Mouse (Mus musculus) layer of hippocampus, postnatal 10 days (tissue): ENCODE measurements around the gene Gfi1b. TPM values are rescaled to one million over a fixed set of nuclear protein-coding genes. Genes with fewer than 3 reads are reported as not detected.

Source experiments
- DNase-seq, 2 experiments: peaks; one replicate each; pipeline ENCODE4 v3.0.0; 2021; ENCODE audit warnings: low spot score in 2 of 2
- total RNA-seq, 2 experiments: library from RNA; stranded (reverse); gene quantifications; 2 replicates each; pipeline ENCODE4 v1.2.3; 2021

Gfi1b gene
- total RNA-seq, 2 experiments from 2014 or later: not detected

DNA sequence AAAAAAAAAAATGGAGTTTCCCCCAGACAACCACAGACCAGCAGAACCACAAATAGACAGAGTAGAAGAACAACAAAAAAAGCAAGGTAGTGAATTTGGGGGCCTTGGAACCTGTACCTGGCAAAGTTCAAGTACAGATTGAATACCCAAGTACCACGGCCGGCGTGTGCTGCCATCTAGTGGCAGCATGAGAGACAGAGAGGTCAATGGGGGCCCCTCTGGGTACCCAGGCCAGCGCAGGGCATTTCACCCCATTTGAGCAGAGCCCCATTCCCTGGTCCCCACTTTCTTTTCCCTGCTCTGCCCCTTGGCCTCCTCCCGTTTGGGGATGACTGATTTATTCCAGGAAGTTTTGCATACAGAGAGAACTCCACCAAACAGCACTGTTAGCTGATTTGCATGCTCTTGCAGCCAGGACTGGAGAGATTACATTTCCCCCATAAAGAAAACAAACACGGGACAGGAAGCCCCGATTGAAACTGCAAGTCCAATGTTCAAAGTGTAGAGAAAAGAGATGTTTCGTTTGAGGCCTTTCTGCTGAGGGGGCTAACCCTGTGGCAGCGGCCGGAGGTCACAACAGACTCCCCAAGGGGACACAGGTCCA, 841 bp upstream of the Gfi1b start:
- peak; percentile 20 to 31 for DNase-seq

- no peak for DNase-seq
Measured at GRCm38 (mm10) chr2:28621111-28621510, 671 bp downstream of the Gfi1b start.

GRCm38 (mm10) chr2:28620522-28620921, 1.3 kb downstream of the Gfi1b start:
- no peak for DNase-seq

GRCm38 (mm10) chr2:28619369-28619768, 2.4 kb downstream of the Gfi1b start:
- no peak for DNase-seq

DNA sequence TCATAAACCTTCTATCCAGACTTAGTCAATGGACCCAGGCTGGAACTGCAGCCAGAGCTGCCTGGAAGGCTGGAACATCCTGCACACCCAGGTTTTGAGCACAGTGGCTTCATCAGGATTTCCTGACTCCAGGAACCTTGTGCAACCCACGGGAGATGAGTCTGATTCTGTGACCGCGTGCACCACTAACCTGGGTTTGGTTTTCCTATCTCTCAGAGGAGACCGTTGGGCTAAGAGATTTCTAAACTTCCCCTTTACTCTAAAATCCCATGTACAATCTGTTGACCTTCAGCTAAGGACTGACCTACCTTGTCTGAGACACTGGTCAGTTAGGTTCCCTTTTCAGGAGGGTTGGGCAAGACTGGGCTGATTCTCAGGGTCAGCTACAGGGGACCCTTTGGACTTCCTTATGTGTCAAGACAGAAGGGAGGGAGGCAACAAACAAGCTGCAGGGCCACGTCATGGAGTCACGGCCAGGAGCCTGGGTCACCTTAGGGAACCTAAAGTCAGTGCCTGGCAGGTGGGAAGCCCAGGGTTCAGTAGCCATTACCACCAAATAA, 2.9 kb downstream of the Gfi1b start:
- no peak for DNase-seq

DNA sequence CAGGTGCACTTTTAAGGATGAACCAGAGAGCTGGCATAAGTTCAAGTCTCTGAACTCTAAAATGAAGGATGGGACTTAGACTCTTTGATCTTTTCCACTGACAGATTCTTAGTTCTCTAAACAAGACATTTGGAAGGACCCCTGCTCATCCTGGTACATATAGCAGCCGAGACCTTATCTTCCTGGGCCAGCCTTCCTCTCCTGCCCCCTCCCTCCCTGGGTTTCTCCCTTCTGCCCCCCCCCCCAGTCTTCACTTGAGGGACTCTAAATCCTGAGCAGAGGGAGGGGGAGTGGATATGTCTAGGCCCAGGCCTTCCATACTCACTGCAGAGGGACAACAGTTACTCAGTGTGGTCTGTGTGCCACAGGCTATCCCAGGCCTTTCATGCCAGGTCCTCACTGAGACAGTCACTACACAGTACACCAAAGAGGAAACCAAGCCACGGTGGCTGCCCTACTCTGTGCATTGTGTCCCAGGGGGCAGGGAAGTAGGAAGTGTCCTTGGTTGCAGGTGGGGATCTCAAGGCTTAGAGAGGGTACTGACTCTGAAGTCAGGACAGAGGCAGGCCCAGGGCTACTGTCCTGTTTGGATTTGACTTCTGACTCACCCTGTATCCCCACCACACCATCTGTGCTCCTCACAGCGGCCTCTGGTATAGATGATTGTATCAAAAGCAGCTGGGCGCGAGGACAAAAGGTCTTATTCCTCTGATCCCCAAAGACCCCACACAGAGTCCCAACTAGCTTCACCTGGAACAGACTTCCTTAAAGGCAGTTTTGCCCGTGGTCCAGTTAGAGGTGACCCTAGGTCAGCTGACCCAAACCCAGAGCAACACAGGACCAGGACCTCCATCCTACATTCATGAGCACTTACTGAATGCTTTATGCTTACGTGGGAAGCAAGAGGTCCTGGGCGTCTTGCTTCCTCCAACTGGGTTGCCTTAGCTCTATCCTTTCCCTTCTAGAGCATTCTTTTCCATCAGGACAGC, 4.0 kb downstream of the Gfi1b start:
- DNase-seq: no peak

DNA sequence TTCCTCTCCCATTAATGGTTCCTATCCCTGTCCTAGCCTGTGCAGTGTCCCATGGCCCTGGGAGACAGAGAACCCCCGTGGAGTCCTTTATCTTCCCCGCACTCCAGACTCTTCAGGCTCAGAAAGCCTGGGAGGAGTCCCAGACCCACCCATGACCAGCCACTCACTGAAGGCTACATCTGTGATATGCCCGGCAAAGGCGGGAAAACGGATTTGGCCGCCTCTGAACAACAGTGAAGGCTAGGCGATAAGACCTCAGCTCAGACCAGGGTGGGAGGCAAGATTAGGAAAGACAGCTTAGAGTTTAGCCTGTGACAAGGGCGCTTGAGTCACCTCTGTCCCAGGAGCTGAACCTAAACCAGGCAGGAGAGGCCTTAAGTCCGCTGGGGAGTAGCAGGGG, 4.9 kb downstream of the Gfi1b start:
- DNase-seq: no peak

DNA sequence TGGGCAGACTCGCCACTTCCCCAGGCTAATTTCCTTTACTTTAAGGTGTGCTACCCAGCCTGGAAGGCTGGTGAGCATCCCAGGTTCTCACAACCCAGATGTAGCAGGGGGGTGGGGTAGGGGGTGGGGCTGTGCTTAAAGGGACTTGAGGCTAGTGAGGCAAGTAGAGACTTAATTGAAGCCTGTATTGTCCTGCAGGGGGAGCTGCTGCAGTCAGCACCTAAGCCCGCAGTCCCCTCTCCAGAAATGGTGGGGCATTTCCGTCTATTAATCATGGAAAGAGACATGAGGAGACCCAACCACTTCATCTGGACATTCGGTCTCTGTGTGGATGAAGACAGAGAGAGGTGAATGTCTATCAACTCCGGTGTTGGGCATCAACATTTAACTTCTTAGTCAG, 5.4 kb downstream of the Gfi1b start:
- DNase-seq: no peak

DNA sequence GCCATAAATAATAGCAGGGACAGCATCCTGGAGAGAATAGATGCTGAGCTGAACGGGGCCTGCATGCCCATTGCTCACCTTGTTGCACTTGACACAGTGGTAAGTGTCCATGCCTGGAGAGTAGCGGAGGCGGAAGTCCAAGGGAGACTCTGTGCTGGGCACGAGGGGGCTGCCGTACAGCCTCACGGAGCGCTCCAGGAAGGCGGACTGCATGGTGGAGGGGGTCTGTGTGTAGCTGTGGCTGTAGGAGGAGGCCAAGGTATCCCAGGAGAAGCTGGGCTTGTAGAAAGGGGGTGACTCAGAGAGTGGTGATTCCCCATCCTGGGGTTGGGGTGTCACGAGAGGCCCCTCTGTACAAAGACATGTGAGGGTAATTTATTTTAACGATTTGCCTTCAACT, 8.2 kb downstream of the Gfi1b start:
- no peak for DNase-seq

DNA sequence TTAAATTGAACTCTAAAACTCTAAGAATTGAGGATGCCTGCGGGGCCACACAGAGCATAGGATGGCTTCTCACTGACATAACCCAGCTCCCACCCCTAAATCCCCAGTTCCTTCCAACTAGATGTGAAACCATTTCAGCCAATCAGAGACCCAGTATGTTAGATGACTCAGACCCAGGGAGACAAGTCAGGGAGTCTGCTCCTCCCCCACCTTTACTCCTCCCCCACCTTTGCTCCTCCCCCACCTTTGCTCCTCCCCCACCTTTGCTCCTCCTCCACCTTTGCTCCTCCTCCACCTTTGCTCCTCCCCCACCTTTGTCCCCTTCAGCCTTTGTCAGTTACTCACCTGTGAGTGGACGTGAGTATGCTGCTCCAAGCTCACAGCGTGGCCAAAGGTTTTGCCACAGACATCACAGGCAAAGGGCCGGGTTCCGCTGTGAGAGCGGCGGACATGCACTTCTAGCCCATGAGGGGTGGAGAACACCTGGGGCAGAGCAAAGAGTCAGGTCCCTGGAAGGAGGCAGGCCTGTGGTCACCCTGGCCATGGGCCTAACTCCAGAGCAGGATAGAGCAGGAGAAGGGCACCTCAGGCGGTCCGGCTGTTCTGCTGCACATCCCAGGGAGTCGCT, 9.2 kb downstream of the Gfi1b start:
- no peak for DNase-seq

GRCm38 (mm10) chr2:28611407-28611787, 10.4 kb downstream of the Gfi1b start:
- no peak for DNase-seq

DNA sequence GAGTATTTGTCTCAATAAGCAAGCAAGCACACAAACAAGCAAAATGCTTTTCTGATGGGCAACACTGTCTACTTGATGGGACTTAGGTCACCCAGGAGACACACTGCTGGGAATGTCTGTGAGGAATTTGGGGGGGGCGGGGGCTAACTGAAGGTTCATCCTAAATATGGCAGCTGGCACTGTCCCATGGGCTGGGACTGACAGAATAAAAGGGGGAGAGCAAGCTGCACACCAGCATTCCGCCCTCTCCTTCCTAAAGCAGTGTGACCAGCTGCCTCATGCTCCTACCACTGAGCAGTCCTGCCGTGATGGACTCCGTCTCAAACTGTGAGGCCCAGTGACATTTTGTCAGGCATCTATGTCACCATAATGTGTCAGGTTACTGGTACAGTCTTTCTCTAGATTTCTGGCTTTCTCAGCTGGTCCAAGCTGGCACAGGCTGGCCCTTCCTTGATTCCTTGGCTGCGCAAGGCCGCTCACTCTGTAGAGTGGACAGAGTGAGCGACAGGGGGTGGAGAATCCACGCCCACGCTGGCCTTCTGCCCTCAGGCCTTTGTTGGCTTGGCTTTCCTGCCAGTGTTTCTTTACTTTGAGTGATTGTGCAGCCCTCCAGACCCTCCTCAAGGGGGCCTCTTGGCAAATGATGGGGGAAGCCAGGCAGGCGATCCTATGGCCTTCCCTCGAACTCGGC, 10.9 kb downstream of the Gfi1b start:
- no peak for DNase-seq

DNA sequence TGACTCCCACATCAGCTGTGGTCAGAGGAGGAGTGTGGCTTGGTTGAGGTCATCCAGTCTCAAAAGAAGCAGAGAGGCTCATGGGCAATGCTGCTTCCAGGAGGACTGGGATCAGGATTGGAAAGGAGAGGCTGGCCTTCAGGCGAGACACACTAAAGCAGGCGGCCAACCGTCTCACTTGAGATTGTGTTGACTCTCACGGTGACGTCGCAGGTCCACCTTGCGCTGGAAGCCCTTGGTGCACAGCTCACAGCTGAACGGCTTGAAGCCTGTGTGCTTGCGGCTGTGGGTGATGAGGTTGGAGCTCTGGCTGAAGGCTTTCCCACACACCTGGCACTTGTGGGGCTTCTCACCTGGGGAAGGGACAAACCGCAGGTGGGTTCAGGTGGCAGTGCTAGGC, 11.9 kb downstream of the Gfi1b start:
- DNase-seq: no peak

GRCm38 (mm10) chr2:28607341-28608165, 14.2 kb downstream of the Gfi1b start:
- DNase-seq: no peak

DNA sequence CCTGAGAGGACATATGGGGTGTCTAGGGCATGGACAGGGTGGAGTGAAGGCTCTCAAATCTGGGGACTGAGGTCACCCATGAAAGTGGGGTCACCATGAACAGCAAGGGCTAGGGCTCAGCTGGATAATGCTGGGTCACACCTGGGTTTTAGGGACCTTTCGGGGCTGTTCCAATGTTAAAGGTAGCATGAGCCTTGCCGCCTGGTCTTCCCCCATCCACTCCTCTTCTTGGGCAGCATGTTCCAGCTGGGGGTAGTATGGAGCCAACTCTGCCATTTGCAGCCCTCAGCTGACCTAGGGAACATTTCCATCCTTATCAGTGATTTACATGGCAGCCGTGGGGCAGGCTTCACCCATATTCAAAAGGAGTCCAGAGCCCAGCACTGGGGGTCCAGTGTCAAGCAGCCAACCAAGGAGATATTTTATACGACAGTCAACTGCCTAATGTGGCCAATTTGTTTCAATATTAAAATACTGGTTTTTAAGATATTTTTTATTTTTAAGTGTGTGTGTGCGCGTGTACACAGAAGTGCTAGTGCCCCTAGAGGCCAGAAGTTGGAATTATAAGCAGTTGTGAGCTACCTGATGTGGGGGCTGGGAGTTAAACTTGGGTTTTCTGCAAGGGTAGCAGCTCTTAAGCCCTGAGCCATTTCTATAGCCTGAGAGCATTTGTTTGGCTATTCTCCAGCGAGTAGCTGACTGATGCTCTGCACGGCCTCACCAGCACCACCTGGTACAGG, 15.0 kb downstream of the Gfi1b start:
- DNase-seq: no peak

- no peak for DNase-seq
Measured at GRCm38 (mm10) chr2:28605789-28606541, 15.8 kb downstream of the Gfi1b start.

- DNase-seq: no peak
Measured at GRCm38 (mm10) chr2:28603542-28603941, 18.2 kb downstream of the Gfi1b start.

GRCm38 (mm10) chr2:28601720-28602590, 19.8 kb downstream of the Gfi1b start:
- DNase-seq: no peak
